Mouse (Mus musculus) left cerebral cortex, postnatal 10 days (tissue): ENCODE data around the gene Foxk2. TPM values are rescaled to one million over a fixed set of nuclear protein-coding genes. Genes with fewer than 3 reads are reported as not detected.

Source experiments
- DNase-seq, 2 experiments: peaks; one replicate each; pipeline ENCODE4 v3.0.0; 2021 to 2022; ENCODE audit warnings: low spot score in 2 of 2, mixed read lengths in 1 of 2; ENCODE audit errors: extremely low spot score in 1 of 2
- intact Hi-C: fragments of 180-260 bp; cut with DNase I; formaldehyde crosslinking; loops from one replicate; pipeline ENCODE4 v1.15.1; 2025
- total RNA-seq, 2 experiments: library from RNA; stranded (reverse); gene quantifications; 2 replicates each; pipeline ENCODE4 v1.2.3; 2021

Gene Foxk2
- 100 to 1,000 TPM; 118 to 121 TPM for total RNA-seq

DNA sequence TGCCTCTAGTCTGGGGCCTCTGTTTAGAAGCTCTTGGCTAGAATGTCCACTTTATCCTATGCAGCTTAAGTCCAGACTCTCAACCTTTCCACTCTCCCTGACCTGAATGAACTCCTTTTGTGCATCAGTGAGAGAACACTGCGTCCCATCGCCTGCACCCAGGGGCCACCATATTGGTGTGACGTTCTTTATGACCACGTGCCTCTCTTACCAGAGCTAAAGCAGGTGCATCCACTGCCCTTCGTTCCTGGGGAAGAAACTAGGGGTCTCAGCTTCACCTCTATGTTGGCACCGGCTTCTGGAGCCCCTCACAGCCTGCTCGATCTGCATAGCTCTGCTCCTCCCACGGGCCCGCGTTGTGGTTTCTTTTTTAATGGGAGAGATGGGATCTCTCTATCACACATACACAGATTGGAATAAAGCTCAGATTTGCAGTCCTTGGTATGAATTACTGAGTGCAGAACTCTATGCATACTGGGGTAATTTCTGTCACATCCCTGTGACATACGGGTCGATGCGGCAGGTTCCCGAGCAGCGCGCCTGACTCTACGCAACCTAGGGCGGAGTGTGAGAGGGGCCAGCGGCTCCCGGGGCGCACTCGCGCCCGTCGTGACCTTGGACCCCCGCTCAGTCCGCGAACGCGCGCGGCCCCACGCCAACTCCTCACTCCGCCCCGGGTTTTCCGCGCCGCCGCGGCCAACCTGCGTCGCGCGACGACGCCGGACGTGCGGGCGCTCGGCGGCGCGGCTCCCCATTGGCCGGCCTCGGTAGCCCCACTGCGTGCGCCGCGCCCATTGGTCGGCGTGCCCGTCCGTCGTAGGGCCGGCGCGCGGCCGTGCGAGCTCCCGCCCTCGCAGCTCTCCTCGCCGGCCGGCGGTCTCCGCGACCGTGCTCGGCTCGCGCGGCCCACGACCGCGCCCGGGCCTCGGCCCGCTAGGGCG, at the start of gene Foxk2:
TSS of gene Foxk2 (plus strand) at position 831 of the 941 bp plus-strand sequence.
- intact Hi-C loops, result no loop called here
- peak; percentile 85 to 97 for DNase-seq

DNA sequence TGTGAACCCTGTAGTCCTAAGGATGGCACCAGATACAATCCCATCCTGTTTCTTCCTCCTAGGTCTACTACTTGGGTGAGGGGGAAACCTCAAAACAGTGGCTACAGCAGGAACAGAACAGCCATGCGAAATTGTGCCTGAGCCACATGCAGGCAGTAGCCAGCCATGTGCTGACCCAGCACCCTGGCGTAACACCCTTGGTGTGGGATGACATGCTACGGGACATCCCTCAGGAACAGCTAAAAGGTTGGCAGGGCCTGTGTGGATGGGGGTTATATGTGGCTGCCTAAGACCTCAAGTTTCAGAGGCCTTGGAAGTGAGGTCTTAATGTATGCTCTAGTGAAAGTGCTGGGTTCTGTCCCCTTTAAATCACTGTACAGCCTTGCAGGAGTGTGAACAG, 43.0 kb upstream of the Foxk2 start:
- intact Hi-C loops, result no loop called here
- DNase-seq, result no peak

GRCm38 (mm10) chr11:121219776-121220175, 40.0 kb upstream of the Foxk2 start:
- intact Hi-C loops, result no loop called here

DNA sequence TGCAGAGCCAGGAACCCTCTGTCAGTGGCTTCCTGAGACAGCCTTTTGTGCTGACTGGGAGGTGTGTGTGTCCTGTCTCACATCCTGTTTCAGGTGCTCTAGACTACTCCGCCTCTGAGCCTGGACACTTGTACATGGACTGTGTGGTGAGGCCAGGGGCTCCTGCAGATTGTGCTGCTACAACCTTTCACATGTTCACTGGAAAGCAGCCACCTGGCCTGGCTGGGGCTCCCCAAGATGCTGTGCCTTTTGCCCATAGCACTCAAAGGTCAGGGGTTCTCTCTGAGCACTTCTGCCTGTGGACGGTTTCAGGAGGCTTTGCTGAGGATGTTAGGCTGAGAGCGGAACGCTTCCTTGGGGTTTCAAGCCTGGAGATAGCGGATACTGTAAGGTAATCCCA, 39.0 kb upstream of the Foxk2 start:
- DNase-seq, result no peak
- intact Hi-C loops, result no loop called here

More at GRCm38 (mm10) chr11:121219776-121220175, 40.0 kb upstream of the Foxk2 start:
- no peak for DNase-seq

DNA sequence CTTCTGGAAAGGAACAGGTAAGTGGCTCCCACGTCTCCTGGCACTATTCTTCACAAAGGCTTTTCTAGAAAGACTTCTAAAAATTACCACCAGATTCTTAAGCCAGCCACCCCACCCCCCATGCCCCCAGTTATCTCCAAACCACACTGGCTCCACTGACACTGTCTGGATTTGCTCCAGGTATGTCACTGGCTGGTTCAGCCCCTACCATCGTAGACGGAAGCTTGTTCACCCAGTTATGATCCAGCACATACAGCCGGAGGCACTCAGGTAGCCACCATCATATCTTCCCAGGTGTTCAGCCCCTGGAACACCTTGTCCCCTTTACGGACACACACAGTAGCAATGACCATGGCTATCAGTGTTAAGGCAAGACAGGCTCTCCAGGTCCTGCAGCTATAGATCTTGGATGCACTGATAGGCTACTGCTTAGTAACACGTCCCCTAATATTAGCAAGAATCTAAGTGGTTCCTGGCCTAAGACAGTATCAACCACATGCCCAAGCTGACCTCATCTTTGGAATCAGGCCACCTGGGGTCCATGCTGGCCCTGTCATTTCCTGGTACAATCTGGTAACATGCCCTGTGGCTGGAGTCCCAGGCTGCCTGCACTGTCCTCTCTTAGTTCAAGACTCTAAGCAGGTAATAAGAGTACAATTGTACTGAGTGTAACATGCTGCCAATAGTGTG, 38.3 kb upstream of the Foxk2 start:
- no peak for DNase-seq
- intact Hi-C loops, result no loop called here

GRCm38 (mm10) chr11:121228129-121229017, 31.4 kb upstream of the Foxk2 start:
- intact Hi-C loops, result no loop called here
- no peak for DNase-seq

DNA sequence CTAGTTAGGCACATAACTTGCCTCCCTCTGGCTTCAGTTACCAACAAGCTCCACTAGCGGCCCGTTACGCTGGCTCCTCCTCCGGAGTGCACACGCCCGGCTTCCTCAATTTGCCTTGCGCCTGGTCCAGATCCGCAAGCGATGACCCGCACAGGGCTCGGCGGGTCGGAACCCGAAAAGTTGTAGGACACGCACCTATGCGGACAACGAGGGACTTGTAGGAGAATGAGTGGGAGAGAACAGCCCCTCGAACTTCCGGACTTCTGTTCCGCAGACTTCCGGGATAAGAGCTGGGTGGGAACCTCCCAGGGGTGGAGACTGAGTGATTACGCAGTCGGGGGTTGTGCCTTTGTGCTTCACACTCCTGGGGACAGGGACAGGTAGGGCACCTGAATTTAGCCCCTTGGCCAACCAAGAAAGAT, 30.8 kb upstream of the Foxk2 start, which contains the start of gene Cybc1:
TSS of gene Cybc1 (minus strand) at position 305 of the 422 bp plus-strand sequence.
- DNase-seq, result peak; percentile 57 to 80
- intact Hi-C loops, result no loop called here

DNA sequence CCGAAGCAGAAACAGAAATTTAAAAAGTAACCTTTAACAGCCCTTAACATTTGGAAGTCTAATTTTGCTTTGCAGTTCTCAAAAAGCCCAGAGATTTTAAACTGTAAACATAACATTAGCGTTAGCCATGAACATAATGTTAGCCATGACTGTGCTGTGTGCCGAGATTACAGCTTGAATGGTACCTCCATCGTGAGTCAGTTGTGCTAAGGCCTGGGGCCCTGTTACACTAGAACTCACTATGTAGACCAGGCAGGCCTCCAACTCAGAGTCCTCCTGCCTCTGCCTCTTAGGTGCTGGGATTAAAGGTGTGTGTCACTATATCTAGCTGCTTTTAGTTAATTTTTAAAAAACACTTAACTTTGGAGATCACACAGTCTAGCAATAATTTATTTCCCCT, 28.6 kb upstream of the Foxk2 start:
- DNase-seq, result no peak
- intact Hi-C loops, result no loop called here

DNA sequence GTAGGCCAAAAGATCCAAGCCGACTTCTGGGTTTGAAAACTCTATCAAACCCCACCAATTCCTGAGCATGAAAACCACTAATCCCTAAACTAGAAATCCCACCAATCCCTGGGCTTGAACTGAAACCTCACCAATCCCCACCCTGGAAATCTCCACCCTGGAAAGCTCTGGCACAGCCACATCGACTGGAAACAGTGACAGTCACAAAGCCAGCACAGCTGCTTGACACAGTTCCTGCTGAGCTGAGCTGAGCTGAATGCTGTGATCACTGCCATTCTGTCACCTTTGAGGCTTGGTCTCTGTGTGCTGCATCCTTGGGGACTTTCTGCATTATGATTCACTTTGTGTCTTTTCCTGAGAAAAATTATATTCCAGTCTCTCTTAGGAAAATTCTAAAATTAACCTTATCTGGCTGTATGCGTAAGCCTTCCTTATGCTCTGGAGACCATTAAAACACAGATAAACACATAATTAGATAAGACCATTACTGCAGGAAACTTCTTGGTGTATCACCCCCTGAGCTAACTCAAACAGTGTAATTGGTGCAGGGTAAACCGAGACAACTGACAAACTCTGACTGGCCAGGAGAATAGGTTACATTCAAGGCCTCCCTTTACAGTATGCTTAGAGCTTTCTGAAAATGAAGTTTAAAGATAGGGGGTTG, 28.0 kb upstream of the Foxk2 start:
- intact Hi-C loops, result no loop called here
- DNase-seq, result no peak

DNA sequence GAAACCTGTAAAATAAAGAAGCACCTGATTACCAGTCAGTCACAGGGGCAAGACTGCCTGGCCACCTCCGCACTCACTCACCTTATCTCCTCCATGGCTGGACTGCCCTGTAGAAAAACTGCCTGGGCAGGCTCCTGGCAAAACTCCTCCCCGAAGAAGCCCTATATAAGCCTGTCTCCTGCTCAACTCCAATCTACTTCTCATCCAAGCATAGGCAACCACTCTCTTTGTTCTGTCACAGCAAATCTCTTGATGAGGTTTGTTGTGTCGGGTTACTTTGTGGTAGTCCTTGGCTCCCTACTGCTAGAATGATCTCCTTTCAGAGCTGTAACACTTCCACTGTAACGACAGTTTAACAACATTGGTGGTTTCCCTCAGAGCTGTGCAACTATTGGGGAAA, 27.1 kb upstream of the Foxk2 start:
- intact Hi-C loops, result no loop called here
- no peak for DNase-seq

- DNase-seq, result peak in 1 of 2 experiments; percentile 56
- intact Hi-C loops, result no loop called here
Observed at GRCm38 (mm10) chr11:121235475-121236238, 24.1 kb upstream of the Foxk2 start.

DNA sequence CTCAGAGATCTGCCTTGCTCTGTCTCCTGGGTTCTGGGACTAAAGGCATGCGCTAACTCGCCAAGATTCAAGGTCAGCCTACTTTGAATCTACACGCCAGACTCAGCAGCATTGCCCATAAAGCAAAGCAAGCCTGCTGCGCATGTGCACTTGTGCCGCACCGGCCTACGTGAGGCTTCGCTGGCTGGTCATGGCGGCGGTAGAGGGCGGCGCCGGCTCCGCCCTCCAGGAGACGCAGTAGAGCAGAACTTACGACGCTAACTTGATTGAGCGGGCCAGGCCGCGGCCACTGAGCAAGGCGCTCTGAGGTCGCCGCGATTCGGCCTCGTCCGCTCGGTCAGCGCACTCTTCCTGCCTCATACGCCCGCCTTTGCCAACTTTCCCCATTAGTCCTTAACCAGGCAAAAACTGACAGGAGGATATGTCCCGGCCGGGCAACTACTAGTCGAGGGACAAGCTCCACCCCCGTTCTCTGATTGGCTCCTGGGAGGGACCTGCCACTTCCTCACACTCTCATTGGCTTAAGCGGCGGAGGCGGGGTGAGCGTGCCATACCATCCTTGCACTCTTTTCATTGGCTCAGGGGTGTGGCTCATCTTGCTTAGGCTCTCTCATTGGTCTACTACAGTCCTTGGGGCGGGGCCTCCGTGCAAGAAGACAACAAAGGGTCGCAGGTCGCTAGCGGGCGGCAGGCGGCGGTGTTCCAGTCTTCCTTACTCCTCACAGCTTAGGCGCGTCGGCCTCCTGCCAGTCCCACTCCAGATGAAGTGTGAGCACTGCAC, 23.0 kb upstream of the Foxk2 start, which contains the start of gene Narf:
TSS of gene Narf (plus strand) at position 690 of the 781 bp plus-strand sequence.
- intact Hi-C loops, result no loop called here
- peak; percentile 99 to 100 for DNase-seq

- DNase-seq, result peak in 1 of 2 experiments; percentile 42
- intact Hi-C loops, result no loop called here
Observed at GRCm38 (mm10) chr11:121237345-121238128, 22.3 kb upstream of the Foxk2 start.

- intact Hi-C loops, result no loop called here
- no peak for DNase-seq
Observed at GRCm38 (mm10) chr11:121239669-121240068, 20.1 kb upstream of the Foxk2 start.

DNA sequence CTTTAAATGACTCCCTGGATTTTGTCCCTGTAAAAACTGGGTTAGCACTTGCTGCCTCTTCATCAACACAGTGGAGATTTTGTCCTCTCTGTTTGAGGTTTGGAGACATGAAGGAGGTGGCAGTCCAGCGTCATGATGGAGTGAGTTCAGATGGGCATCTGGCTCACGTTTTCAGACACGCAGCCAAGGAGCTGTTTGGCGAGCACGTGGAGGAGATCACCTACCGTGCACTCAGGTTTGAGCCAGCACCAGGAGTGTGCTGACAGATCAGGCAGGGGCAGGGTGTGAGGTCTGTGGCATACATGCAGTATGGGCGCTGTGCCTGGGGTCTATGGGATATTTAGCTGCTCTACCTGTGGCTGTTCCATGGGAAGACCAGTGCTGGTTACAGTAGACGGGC, 9.6 kb upstream of the Foxk2 start:
- DNase-seq, result no peak
- intact Hi-C loops, result loop anchor here (5.0 kb wide), 1 partner anchor 82 kb away; no protein-coding TSS in a partner anchor
